Mouse (Mus musculus) spleen, embryonic (tissue): ENCODE measurements at regions not wholly inside any gene's neighbourhood (a gene's known extent, or its start where the extent isn't known, plus 50 kb on each side); places are given as distances from the start of the nearest gene placed in this dataset.
"Not testable (repeated sequence)": the region's sequence is repeated elsewhere in the genome, so short reads cannot be mapped to it uniquely, and the experiment has no call there.

Experiments
- CTCF ChIA-PET: fragments of 350-600 bp; sonication (Branson Sonifier 250); formaldehyde crosslinking; loops from one replicate; lab custom pipeline; 2022; lab: Charles Lee

- CTCF ChIA-PET: no interaction called here
These were observed 121.7 kb upstream of the Ubl3 start for GRCm38 (mm10) chr5:148674281-148674680.

- CTCF ChIA-PET: interaction anchor here (0.6 kb wide), 1 partner anchor 98 kb away, joined by 3 read pairs; no protein-coding TSS in a partner anchor
These were observed 109.7 kb upstream of the Ubl3 start for GRCm38 (mm10) chr5:148662281-148662741.

- CTCF ChIA-PET: no interaction called here
These were observed 108.5 kb upstream of the Ubl3 start for GRCm38 (mm10) chr5:148661120-148661519.

GRCm38 (mm10) chr5:148657936-148658640 lies 105.5 kb upstream of the Ubl3 start:
- CTCF ChIA-PET: no interaction called here

- CTCF ChIA-PET: interaction anchor here (0.6 to 1.6 kb wide), 2 partner anchors 11 to 116 kb away, joined by 3 to 5 read pairs; no protein-coding TSS in a partner anchor
These were observed 100.1 kb upstream of the Ubl3 start for GRCm38 (mm10) chr5:148652525-148653243.

- CTCF ChIA-PET: interaction anchor here (0.6 kb wide), 1 partner anchor 408 kb away, joined by 4 read pairs; no protein-coding TSS in a partner anchor
These were observed 99.1 kb upstream of the Ubl3 start for GRCm38 (mm10) chr5:148651736-148652135.

GRCm38 (mm10) chr5:148649573-148649972 lies 97.0 kb upstream of the Ubl3 start:
- CTCF ChIA-PET: not testable (repeated sequence)

GRCm38 (mm10) chr5:148649123-148649522 lies 96.5 kb upstream of the Ubl3 start:
- CTCF ChIA-PET: interaction anchor here (0.6 to 0.7 kb wide), 2 partner anchors 31 to 42 kb away, joined by 4 to 5 read pairs; no protein-coding TSS in a partner anchor

GRCm38 (mm10) chr5:148647644-148648043 lies 95.1 kb upstream of the Ubl3 start:
- CTCF ChIA-PET: no interaction called here

- CTCF ChIA-PET: no interaction called here
These were observed 93.2 kb upstream of the Ubl3 start for GRCm38 (mm10) chr5:148645772-148646171.

GRCm38 (mm10) chr5:148645191-148645681 lies 92.6 kb upstream of the Ubl3 start:
- CTCF ChIA-PET: no interaction called here

- CTCF ChIA-PET: no interaction called here
These were observed 91.8 kb upstream of the Ubl3 start for GRCm38 (mm10) chr5:148644345-148644744.

GRCm38 (mm10) chr5:148641652-148642395 lies 89.2 kb upstream of the Ubl3 start:
- CTCF ChIA-PET: no interaction called here

GRCm38 (mm10) chr5:148640523-148640922 lies 87.9 kb upstream of the Ubl3 start:
- CTCF ChIA-PET: no interaction called here

- CTCF ChIA-PET: no interaction called here
These were observed 82.3 kb upstream of the Ubl3 start for GRCm38 (mm10) chr5:148634919-148635356.

GRCm38 (mm10) chr5:148633999-148634398 lies 81.4 kb upstream of the Ubl3 start:
- CTCF ChIA-PET: no interaction called here

GRCm38 (mm10) chr5:148633331-148633730 lies 80.7 kb upstream of the Ubl3 start:
- CTCF ChIA-PET: no interaction called here

- CTCF ChIA-PET: no interaction called here
These were observed 80.1 kb upstream of the Ubl3 start for GRCm38 (mm10) chr5:148632516-148633170.

- CTCF ChIA-PET: no interaction called here
These were observed 79.0 kb upstream of the Ubl3 start for GRCm38 (mm10) chr5:148631566-148631965.

- CTCF ChIA-PET: no interaction called here
These were observed 73.4 kb upstream of the Ubl3 start for GRCm38 (mm10) chr5:148626014-148626413.
